Mouse (Mus musculus) spleen, postnatal 10 days (tissue): ENCODE measurements around the gene Nipal3.

ENCODE experiments used
- DNase-seq, 2 experiments: peaks; one replicate each; pipeline ENCODE4 v3.0.0; 2021 to 2022; ENCODE audit warnings: low spot score in 2 of 2

The Nipal3 gene

GRCm38 (mm10) chr4:135505794-135506193, 11.0 kb upstream of the Nipal3 start:
- no peak for DNase-seq

DNA sequence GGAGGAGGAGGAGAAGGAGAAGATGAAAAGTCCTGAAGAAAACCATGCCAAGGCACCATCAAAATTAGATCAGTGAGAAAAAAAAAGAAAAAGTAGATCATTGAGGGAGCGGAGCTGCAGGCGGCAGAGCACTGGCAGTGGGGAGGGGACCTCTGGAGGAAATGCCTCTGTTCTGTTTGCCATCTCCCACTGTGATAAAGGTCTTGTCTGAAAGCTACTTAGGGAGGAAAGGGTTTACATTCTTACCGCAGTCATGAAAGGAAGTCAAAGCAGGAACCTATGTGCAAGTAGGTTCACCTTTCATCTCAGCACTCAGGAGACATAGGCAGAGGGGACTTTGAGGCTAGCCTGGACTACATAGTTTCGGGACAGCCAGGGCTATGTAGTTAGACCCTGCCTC, 6.7 kb upstream of the Nipal3 start:
- DNase-seq: no peak

DNA sequence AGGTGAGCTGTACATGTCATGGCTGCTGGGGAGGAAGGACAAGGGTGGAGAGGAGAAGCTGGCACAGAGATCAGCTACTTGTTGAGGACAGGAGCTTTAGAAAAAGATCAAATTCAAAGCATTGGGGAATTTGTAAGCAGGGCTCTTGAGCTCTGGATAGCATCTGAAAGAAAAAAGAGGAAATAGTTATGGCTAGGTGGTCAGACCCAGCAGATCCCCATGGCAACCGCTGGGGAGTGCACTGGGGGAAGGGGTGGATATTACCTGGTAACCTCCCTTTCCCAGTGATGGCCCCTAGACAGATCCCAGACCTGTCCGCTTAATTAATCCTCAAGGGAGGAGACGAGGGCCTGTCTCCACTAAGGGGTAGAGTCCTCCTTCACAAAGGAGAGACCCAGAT, 5.0 kb upstream of the Nipal3 start:
- DNase-seq: peak in 1 of 2 experiments; percentile 46

- DNase-seq: no peak
Measured at GRCm38 (mm10) chr4:135498136-135498535, 3.3 kb upstream of the Nipal3 start.

- DNase-seq: peak in 1 of 2 experiments; percentile 42
Measured at GRCm38 (mm10) chr4:135495810-135496209, 972 bp upstream of the Nipal3 start.

DNA sequence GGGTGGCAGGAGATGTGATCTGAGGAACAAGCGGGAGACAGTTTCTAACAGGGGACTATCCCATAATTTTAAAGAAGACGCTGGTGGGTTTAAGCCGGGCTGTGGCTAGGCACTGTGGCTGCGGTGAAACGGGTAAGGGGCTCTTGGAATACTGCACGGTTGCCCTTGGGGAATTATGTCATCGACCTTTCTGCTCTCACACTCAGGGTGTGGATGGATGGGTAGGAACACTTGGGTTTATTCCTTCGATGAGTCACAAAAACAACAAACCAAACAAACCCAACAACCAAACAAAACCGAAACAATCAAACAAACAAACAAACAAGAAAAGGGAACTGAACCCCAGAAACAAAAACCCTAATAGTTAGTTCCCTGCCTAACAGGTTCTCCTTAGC, 556 bp upstream of the Nipal3 start:
- no peak for DNase-seq

- DNase-seq: peak; percentile 62 to 71
Measured at GRCm38 (mm10) chr4:135493691-135494520, 932 bp downstream of the Nipal3 start.

DNA sequence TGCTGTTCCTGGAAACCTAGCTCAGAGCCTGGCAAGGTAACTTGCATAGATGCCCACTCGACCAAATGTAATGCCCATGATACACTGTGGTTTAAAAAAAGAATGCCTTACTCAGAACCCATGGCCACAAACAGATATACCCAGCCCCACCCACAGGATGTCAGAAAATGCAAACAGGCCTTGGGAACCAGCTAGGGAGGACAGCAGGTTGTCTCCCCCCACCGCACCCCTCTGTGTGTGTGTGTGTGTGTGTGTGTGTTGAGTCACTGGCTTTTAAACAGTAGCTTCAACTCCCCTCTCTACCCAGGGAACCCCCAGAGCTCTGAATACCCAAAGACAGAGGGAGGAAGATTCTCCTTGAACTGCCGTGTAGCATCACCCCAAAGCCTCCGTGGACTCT, 1.6 kb downstream of the Nipal3 start:
- DNase-seq: peak in 1 of 2 experiments; percentile 45

DNA sequence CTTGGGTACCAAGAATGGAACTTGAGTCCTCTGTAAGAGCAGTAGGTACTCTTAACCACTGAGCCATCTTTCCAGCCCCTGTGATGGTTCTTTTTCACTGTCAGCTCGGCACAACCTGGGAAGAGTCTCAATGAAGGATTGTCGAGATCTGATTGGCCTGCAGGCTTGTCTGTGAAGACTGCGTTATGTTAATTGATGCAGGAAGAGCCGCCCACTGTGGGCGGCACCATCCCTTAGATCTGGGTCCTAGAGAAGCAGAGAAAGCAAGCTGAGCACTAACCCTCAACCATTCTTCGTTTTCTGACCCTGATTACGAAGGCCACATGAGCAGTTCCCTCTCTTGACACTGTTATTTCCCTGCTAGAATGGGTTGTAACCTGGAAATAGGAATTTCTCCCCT, 5.6 kb downstream of the Nipal3 start:
- DNase-seq: no peak

- DNase-seq: no peak
Measured at GRCm38 (mm10) chr4:135486352-135486751, 8.5 kb downstream of the Nipal3 start.

- DNase-seq: no peak
Measured at GRCm38 (mm10) chr4:135485086-135485485, 9.8 kb downstream of the Nipal3 start.

DNA sequence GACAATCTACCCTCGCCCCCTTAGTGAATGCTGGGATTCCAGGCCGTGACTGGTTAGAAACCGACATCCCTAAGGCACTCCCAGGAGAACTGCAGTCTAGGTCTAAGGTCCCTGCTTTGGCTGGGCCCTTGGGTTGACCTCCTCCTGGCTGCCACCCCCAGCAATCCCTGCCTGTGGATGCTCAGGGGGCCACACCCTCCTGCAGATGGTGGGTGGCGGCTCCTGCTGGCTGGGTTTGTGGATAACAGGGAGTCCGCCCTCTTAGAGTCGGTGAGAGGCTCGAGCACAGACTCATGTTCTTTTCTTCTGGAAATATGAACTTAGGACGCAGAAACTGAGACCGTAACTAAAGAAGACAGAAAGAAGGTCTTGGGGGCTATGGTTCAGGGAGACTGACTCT, 14.5 kb downstream of the Nipal3 start:
- peak in 1 of 2 experiments; percentile 51 for DNase-seq

DNA sequence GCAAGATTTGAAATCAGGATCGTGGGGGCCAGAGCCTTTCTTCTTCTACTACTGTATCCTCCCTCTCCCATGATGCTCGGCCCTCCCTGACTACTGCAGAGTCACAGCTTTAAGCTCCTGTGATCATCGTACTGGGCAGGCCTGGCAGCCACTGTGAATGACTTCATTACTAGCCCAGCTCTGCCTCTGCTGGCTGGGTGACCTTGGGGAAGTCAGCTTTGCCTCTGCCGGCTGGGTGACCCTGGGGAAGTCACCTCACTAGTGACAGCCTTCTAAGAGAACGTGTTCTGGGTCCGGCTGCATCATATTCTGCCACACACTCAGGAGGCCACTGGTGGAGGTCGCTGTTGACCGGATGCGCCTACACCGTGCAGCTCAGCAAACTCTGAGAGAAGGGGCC, 17.0 kb downstream of the Nipal3 start:
- DNase-seq: no peak

GRCm38 (mm10) chr4:135463406-135463805, 31.4 kb downstream of the Nipal3 start:
- DNase-seq: no peak

GRCm38 (mm10) chr4:135453572-135453971, 41.3 kb downstream of the Nipal3 start:
- no peak for DNase-seq

DNA sequence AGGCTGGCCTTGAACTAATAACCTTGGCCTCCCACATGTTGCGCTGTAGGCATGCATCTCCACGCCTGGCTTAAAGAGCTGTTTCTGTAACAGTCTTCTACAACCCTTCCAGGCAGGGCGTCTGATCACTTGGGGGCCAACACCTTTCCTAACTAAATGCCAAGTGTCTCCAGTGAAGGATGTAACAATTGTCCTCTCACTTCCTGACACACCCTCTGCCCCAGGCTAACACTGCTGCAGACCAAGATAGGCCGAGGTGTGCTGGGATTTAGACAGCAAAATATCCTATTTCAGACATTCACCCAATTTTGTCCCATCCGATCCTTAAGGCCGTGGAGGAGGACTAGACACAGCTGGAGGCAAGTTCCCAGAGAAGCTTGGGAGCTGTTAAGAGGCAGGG, 41.7 kb downstream of the Nipal3 start:
- DNase-seq: no peak

DNA sequence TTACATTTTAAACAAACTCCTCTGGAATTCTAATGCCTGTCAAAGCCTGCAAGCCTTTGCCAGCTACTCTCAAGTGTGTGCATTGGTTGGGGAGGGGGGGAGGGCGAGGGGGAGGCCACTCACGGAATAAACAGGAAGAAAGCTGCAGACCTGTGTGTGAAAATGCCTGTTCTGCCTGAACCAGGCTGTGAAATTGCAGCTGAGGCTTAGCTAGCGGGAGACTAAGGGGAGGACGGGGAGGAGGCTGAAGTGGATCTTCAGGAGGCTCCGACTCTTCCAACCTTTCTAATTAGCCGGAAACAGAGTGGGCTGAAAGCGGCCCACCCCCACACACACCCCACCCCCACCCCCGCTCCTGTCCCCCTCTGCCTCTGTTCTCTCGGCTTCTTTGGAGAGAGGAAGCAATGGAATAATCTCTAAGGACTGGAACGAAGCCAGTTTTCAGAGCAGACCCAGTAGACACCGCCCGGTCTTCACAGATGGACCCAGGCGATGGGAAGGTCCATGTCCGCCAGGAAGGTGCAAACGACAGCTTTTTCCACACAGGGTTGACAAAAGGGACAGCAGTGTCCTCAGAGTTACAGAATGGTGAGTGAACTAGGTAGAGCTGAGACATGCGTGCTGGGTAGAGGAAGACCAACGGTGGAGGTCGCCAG, 43.4 kb downstream of the Nipal3 start:
- no peak for DNase-seq

- DNase-seq: no peak
Measured at GRCm38 (mm10) chr4:135442473-135442872, 52.4 kb downstream of the Nipal3 start.

DNA sequence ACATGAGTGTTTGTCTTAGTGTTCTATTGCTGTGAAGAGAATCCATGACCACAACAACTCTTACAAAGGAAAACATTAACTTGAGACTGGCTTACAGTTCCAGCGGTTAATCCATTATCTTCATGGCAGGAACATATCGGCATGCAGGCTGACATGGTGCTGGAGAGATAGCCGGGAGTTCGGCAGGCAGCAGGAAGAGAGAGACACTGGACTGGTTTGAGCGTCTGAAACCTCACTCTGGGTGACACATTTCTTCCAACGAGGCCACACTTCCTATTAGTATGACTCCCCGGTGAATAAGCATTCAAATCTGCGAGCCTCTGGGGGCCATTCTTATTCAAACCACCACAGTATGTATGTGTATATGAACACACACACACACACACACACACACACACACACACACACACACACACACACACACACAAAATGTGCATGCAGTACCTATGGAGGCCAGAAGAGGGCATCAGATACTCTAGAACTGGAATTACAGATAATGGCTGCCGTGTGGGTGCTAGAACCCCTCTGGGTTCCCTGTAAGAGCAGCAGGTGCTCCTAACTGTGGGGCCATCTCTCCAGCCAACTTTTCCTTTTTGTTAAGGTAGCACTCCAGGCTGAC, 54.8 kb downstream of the Nipal3 start:
- DNase-seq: peak; percentile 57 to 71

GRCm38 (mm10) chr4:135439188-135439647, 55.6 kb downstream of the Nipal3 start:
- DNase-seq: peak; percentile 58 to 82

- DNase-seq: no peak
Measured at GRCm38 (mm10) chr4:135437924-135438323, 56.9 kb downstream of the Nipal3 start.

DNA sequence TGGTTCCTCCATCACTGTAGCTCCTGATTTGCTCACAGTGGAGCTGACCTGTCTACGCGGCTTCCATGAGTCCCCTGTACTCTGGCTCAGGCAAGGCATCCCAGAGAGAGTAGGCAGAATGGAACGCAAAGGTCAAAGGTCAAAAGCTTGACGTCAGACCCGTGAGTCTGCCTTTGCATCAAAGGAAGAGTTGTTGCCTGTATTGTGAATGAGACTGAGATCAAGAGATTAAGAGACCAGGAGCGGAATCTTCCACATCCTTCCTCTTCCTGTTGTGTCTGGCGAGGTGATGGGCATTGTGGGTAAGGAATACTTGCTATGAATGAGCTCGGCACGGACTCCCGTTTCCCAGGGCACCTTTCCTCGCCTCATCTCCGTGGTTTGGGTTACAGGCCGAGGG, 58.5 kb downstream of the Nipal3 start:
- DNase-seq: no peak

- no peak for DNase-seq
Measured at GRCm38 (mm10) chr4:135434395-135434789, 60.4 kb downstream of the Nipal3 start.
